Mouse (Mus musculus) brown adipose tissue, adult 24 weeks (tissue): ENCODE measurements around the gene Irf6. TPM values are rescaled to one million over a fixed set of nuclear protein-coding genes. Genes with fewer than 3 reads are reported as not detected.

ENCODE experiments used
- H3K27ac ChIP-seq: fragments of 200-500 bp; replicated peaks from 2 replicates; pipeline ENCODE4 v1.5.1; 2012; ENCODE audit warnings: low read depth, mild to moderate bottlenecking, low read length
- H3K4me1 ChIP-seq: fragments of 200-500 bp; 2 replicates; pipeline ENCODE4 v1.6.1; 2012; ENCODE audit warnings: low read length, mixed read lengths; ENCODE audit not compliant: control insufficient read depth, insufficient read depth, insufficient read length
- H3K4me3 ChIP-seq: fragments of 200-500 bp; 2 replicates; pipeline ENCODE4 v1.5.1; 2012; ENCODE audit warnings: low read depth, mild to moderate bottlenecking, low read length, moderate library complexity; ENCODE audit not compliant: insufficient read depth
- polyA plus RNA-seq: library from polyadenylated mRNA; stranded (reverse); fragments of >200 nt; gene quantifications from 2 replicates; pipeline ENCODE4 v1.2.4, GENCODE M21; 2012; ENCODE audit not compliant: missing spikeins, insufficient read depth, insufficient read length

The Irf6 gene
- polyA plus RNA-seq, 1 experiment, result 0.24 TPM

DNA sequence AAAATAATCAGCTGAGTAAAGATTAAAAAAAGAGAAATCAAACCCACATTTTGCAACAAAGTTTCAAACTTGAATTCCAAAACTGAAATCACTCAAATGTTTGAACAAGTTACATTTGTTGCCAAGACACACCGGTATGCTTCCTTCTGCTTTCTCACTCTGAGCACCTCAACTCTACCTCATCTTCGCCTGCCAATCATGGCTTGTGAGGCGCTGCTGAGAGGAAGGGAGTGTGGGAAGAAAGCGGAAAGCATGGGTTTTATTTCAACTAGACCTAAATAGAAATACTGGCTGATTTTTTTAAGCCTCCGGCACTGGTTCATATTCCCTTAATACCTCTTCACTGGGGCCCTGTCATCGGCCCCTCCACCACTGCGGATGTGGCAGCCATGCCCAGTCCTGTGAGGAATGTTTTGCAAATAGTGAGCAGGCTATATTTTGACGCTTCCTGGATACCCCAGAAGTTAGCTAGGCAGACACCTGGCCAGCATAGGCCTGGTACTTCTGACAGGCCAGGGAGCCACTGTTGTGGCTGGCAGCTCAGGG, 10.3 kb upstream of the Irf6 start:
- Histone ChIP-seq H3K27ac (no peak overlapping the region), H3K4me1 (no peaks in the 10 kb centered on the region), H3K4me3 (no peak overlapping the region)

DNA sequence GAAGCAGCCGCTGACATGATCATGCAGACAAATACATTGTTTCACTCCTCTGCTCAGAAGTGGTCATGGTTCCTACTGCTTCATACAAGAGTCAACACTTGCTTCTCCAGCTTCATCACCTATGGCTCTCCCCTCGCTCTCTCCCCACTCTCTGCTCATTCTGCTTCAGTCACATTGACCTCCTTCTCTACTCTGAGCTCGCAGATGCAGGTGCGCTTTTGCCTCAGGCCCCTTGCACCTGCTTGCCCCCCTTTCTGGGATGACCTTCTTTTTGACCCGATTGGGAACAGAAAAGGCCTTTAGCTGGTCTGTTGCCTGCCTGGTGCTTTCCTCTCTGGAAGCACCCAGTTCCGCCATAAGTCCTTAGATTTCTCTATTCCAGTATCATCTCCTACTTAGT, 8.4 kb upstream of the Irf6 start:
- Histone ChIP-seq H3K4me1 (no peaks in the 10 kb centered on the region), H3K27ac (no peak overlapping the region), H3K4me3 (no peak overlapping the region)

DNA sequence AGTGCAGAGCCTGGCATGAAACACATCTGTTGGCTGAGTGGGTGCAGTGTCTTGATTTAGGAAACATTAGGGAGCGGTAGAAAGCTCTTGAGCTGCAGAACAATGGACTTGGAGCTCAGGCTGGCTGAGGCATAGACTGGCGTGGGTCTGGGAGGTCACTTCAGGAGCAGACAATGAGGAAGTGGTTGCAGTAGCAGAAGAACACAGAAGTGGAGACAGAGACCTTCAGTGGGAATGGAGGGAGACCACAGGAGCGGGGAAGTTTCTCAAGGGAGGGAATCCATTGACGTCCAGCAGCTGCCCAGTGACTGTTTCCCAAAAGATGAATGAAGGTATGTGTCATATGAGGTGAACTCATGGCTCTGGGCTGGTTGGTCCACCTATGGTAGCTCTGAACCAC, 7.8 kb upstream of the Irf6 start:
- Histone ChIP-seq H3K4me1 (no peaks in the 10 kb centered on the region), H3K27ac (no peak overlapping the region), H3K4me3 (no peak overlapping the region)

DNA sequence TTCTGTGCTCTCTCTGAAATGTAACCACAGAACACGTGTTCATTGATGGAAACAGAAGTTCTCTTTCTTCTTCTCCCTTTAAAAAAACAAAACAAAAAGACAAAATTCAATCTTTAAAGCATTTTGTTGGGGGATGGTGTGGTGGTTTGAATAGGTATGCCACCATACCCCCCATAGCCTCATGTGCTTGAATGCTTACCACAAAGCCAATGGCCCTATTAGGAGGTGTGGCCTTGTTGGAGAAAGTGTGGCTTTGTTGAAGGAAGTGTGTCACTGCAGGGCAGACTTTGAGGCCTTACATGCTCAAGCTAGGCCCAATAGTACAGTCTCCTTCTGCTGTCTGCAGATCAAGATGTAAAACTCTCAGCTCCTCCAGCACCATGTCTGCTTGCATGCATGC, 6.5 kb upstream of the Irf6 start:
- H3K4me1 ChIP-seq, result no peaks in the 10 kb centered on the region
- H3K4me3 ChIP-seq, result no peak overlapping the region
- H3K27ac ChIP-seq, result no peak overlapping the region

DNA sequence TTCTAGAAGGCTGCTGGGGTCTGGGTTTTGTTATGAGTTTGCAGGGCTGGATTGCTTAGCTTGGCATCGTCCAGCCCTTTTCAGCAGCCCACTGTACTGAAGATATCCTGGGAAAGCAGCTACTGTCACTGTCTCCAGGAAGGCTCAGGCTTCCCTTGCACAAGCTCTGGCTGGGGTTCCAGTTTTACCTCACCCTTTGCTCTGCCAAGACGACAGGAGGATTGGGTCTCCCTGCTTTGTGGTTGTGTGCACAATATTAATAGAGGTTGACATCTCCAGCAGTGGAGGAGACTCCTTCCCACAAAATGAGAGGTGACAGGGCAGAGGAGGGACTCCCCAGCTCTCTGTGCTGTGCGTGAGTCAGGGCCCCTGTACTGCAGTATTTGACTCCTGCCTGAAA, 3.7 kb upstream of the Irf6 start:
- Histone ChIP-seq H3K4me3 (no peak overlapping the region), H3K27ac (no peak overlapping the region), H3K4me1 (no peaks in the 10 kb centered on the region; the same call in 1 of the 2 replicates)

DNA sequence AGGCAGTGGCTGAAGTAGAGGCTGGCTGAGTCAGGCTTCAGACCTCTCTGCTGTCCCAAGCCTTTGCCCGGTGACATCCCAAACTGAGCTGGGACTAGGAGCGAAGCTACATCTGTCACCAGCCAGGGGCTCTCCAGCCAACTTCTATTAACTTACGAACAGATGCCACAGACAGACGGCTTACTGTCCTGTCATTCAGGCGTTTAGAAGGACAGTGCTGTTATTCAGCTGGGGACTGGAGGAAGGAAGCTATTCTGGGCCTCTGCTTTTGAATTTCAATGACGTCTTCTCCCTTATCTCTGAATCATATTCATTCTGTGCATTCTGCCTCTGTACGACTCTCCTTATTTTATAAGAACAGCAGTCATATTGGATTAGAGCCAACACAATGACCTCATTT, 1.8 kb upstream of the Irf6 start:
- H3K4me3 ChIP-seq, result no peak overlapping the region
- H3K27ac ChIP-seq, result no peak overlapping the region
- no peaks in the 10 kb centered on the region; the same call in 1 of the 2 replicates for H3K4me1 ChIP-seq

DNA sequence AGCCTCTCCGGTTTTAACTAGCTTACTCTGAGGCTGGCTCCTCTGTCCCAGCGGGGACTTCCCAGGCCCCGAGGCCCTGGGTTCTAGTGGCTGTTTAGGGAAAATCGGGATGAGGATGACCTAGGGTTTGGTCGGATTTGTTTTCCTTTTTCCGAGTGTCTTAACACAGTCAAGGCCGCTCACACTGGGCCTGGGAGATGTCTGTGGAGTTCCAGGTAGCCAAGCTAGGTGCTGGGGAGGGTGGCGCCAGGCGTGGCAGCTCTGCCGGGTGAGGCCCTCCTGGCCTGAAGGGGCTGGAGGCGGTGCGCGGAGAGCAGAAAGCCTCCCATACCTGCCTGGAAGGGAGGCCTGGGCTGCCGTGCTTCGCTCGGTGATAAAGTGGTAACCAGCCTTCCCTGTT, 650 bp downstream of the Irf6 start:
- Histone ChIP-seq H3K4me3 (no peak overlapping the region), H3K27ac (no peak overlapping the region), H3K4me1 (no peaks in the 10 kb centered on the region; the same call in 1 of the 2 replicates)

DNA sequence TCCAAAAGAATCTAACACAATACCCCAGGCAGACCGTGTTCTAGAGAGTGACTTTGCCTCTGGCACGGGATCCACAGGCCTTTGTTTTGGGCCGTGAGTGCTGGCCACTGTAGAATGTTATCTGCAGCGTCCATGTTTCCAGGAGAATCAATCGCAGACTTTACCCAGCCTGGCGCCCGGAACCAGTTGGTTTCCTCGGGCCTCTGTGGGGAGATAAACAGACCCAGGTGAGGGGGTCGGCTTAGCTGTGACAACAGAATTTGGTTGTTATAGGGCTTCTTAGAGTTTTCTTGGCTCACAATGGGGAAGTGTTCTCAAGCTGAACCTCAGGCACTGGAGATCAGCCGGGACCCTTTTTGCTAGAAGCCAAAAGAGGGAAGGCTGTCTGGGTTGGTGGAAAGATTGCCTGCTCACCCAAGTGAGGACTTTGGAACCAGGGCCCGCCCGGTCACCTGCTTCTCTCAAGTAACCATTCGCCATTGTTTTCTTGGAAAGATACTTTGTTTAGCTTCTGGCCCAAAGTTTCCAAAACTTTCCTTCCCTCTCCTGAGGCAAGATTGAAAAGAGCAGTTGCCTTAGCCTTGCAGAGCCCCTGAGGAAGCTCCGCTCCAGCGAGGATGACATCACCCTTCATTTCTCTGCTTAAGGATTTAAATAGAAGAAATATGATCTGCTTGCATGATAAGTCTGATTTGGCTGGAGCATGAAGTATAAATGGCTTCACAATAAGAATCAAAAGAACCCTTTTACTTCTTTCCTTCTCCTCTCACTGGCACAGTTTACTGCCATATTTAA, 3.6 kb downstream of the Irf6 start:
- Histone ChIP-seq H3K4me1 (peaks cover 5% of the 10 kb centered on the region; the same call in 1 of the 2 replicates), H3K27ac (no peak overlapping the region), H3K4me3 (no peak overlapping the region)

DNA sequence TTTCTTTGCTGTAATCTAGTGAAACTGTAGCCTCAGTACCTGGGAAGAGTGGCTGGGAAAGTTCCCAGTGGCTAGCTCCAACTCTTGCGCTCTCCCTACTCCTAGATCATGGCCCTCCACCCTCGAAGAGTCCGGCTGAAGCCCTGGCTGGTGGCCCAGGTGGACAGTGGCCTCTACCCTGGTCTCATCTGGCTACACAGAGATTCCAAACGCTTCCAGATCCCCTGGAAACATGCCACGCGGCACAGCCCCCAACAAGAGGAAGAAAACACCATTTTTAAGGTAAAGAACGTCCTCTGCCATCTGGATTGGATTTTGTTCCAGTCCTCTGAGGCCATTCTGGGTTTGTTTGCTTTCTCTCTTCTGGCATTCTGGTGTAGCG, 4.2 kb downstream of the Irf6 start:
- Histone ChIP-seq H3K27ac (no peak overlapping the region), H3K4me3 (no peak overlapping the region), H3K4me1 (peaks cover 5% of the 10 kb centered on the region; the same call in 1 of the 2 replicates)

DNA sequence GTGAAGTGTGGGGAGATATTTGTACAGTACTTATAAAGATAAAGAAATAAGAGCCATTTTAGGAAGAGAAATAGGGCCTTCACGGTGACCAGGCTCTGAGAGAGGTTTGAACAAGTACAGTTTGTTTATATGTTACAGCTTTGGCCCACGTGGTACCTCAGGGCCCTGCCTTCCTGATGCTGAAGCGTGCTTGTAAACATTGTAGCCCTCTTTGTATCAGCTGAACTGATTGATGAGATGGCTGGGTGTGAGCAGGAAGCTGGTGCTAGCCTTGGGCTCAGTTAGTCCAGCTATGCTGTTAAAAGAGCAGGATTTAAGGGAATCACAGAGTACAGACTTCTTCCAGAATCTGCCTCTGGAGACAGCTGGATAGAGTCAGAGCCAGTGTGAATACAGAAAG, 6.3 kb downstream of the Irf6 start:
- no peak overlapping the region for H3K27ac ChIP-seq
- H3K4me3 ChIP-seq, result no peak overlapping the region
- peaks cover 5% of the 10 kb centered on the region; the same call in 1 of the 2 replicates for H3K4me1 ChIP-seq

DNA sequence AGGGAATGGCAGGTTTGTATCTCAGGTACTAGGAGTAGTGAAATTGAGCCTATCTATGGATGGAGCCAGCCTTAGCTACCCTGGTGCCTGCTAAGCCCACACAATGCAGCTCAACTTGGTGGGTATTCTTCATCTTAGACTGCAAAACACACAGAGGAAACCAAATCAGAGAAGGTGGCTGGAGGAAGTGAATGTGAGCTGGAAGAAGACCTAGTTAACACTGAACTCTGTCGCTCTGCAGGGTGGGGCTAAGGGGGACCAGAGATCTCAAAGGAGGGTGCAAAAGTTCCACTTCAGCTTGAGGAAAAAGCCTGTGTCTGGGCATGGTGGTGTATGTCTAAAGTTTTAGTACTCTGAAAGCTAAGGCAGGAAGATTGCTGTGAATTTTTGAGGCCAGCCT, 6.7 kb downstream of the Irf6 start:
- no peak overlapping the region for H3K27ac ChIP-seq
- peaks cover 5% of the 10 kb centered on the region; the same call in 1 of the 2 replicates for H3K4me1 ChIP-seq
- no peak overlapping the region for H3K4me3 ChIP-seq

DNA sequence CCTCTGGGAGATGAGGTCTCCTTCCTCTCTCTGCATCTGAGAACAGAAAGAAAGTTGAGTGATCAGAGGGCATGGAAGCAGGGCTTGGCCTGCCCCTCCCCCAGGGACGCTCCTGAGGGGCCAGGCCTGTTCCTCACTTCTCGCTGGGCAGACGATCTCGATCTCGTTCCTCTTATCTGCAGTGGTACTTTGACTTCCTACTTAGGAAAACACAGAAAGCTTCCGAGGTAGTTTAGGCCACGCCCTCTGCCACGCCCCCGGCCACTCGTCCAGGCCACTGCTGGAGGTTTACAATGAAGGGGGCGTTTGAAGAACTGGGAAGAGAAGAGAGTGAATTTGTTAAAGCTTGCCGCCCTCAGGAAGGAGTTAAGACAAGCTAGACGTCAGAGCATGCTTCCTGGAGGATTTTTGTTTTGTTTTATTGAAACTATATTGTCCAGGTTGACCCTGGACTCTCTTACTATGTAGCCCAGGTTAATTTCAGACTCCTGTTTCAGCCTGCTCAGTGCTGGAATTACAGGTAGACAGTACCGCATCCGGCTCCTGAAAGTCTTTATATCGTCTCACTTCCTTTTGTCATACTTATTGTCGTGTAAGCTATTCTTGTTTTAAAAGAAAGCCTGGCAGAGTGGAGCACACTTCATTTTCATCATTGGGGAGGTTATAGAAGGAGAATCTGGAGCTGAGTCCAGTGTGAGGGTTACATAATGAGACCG, 7.6 kb downstream of the Irf6 start:
- Histone ChIP-seq H3K4me1 (peaks cover 5% of the 10 kb centered on the region; the same call in 1 of the 2 replicates), H3K4me3 (peak overlapping the region; percentile 35; the same call in 1 of the 2 replicates), H3K27ac (no peak overlapping the region)

DNA sequence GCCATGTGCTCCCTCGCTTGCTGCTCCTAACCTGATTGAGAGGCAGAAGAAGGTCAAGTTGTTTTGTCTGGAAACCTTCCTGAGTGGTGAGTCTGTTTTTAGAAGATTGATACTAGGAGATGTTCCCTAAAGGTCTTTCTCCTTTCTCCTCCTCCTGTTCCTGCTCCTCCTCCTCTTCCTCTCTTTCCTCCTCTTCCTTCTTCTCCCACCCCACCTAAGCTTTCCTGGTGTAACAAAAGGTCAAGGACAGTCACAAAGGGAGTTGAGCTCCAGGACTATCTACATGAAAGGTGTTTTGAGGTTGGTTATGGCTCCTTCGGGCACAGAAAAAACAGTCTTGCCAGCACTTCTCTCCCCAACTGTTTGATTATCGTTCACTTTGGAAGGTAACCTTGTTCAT, 14.8 kb downstream of the Irf6 start, which contains the start of gene A130010J15Rik:
Gene A130010J15Rik (plus strand): TSS at position 301 of the 400 bp plus-strand sequence.
- Histone ChIP-seq H3K27ac (no peak within 1 kb of the TSS), H3K4me1 (peaks cover 4% of the 10 kb centered on the region; the same call in 1 of the 2 replicates), H3K4me3 (no peak within 1 kb of the TSS)

DNA sequence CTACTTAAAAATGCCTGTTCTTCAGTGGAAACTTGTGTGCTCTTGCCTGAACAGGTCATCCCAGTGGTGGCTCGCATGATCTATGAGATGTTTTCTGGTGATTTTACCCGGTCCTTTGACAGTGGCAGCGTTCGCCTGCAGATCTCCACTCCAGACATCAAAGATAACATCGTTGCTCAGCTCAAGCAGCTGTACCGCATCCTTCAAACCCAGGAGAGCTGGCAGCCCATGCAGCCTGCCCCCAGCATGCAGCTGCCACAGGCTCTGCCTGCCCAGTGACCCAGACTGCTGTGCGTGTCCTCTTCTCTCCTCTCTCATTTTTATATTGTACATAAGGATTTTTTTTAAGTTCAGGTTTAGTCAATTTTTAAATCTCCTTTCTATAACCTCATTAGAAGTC, 16.3 kb downstream of the Irf6 start:
- Histone ChIP-seq H3K4me1 (peaks cover 7% of the 10 kb centered on the region), H3K27ac (no peak overlapping the region), H3K4me3 (no peak overlapping the region)

DNA sequence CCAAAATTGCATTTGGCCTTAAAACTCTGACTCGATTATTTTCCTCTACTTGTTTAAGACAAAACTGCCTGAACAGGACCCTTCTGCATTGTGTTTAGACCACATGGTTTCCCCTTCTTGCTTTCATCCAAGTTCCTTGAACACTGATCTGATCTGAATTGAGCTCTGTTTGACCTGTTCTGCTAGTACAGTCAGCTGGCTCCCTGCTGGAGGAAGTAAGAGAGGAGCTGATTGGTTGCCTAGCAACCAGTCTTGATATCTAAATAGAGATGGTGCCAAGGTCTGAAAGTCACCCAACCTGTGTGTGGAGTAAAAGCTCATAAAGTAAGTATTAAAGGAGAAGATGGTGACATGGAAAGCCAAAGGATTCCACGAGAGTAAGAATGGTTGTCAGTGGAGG, 16.9 kb downstream of the Irf6 start:
- Histone ChIP-seq H3K27ac (no peak overlapping the region), H3K4me1 (peaks cover 9% of the 10 kb centered on the region), H3K4me3 (no peak overlapping the region)
